Mouse (Mus musculus): Measurements from ENCODE around the gene Ptma. TPM values are rescaled to one million over a fixed set of nuclear protein-coding genes. Genes with fewer than 3 reads are reported as not detected.

Gene Ptma
- polyA plus RNA-seq, 1 experiment from 2014 or later, result 2,677 TPM

DNA sequence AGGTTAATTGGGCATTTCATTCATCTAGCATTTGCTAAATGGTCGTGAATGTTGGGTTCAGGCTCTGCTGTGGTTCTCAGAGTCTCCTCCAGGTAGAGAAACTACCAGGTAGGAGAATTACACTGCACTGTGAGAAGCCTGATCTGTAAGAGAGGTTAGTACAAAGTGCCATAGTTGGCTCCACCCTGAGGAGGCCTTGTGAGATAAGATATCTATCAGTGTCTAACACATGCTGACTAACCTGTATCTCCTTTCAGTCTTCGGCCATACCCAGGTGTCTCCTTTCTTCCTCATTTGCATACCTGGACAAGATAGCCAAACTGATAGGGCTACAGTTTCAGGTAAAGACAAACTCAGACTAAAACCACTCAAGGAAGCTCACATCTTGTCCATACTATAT lies 36.1 kb downstream of the Ptma start:
- ATAC-seq (ENCODE audit: insufficient number of reproducible peaks, insufficient read depth, low FRiP score, low read depth), result no peak
- H3K27ac ChIP-seq (ENCODE audit: low read length), result no peak overlapping the region
- H3K4me1 ChIP-seq (ENCODE audit: control insufficient read depth, insufficient read depth, low read length), result no peaks in the 10 kb centered on the region
- H3K27me3 ChIP-seq (ENCODE audit: control insufficient read depth, insufficient read depth, low read length), result no peaks in the 10 kb centered on the region
- H3K9me3 ChIP-seq (ENCODE audit: control insufficient read depth, low read depth, low read length), result no peaks in the 10 kb centered on the region
- WGBS, result 82% methylated on average over 2 of the region's 2 CpGs
- no peak overlapping the region for H3K4me3 ChIP-seq (ENCODE audit: low read depth, low read length)
- H3K4me2 ChIP-seq (replicated peaks; ENCODE audit: low read depth, low read length), result no peak overlapping the region
- no peak overlapping the region for H3K9ac ChIP-seq (replicated peaks; ENCODE audit: low read depth, low read length)
- peaks cover 3% of the 10 kb centered on the region; the same call in 1 of the 2 replicates for H3K36me3 ChIP-seq (ENCODE audit: control insufficient read depth, insufficient read depth, low read length)

DNA sequence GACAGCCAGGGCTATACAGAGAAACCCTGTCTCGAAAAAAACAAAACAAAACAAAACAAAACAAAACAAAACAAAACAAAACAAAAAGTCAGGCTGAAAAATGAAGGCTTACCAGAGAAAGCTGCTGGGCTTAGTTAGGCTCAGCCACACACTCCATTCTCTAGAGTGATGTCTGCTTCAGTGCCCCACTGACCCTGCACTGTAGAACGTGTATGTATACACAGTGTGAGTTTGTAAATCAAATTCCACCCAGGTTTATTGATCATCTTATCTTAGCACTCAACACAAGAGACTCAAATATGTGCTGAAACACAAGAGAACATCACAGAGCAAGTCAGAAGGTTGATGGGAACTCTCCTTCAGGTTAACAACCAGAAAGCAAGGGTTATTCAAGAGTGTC lies 41.9 kb downstream of the Ptma start:
- Histone ChIP-seq H3K9me3 (ENCODE audit: control insufficient read depth, low read depth, low read length) (no peaks in the 10 kb centered on the region), H3K4me2 (replicated peaks; ENCODE audit: low read depth, low read length) (no peak overlapping the region), H3K4me3 (ENCODE audit: low read depth, low read length) (no peak overlapping the region), H3K27me3 (ENCODE audit: control insufficient read depth, insufficient read depth, low read length) (no peaks in the 10 kb centered on the region), H3K4me1 (ENCODE audit: control insufficient read depth, insufficient read depth, low read length) (no peaks in the 10 kb centered on the region), H3K36me3 (ENCODE audit: control insufficient read depth, insufficient read depth, low read length) (no peaks in the 10 kb centered on the region), H3K9ac (replicated peaks; ENCODE audit: low read depth, low read length) (no peak overlapping the region), H3K27ac (ENCODE audit: low read length) (no peak overlapping the region)
- ATAC-seq (ENCODE audit: insufficient number of reproducible peaks, insufficient read depth, low FRiP score, low read depth), result no peak
- 67% methylated on average over 2 of the region's 2 CpGs for WGBS

DNA sequence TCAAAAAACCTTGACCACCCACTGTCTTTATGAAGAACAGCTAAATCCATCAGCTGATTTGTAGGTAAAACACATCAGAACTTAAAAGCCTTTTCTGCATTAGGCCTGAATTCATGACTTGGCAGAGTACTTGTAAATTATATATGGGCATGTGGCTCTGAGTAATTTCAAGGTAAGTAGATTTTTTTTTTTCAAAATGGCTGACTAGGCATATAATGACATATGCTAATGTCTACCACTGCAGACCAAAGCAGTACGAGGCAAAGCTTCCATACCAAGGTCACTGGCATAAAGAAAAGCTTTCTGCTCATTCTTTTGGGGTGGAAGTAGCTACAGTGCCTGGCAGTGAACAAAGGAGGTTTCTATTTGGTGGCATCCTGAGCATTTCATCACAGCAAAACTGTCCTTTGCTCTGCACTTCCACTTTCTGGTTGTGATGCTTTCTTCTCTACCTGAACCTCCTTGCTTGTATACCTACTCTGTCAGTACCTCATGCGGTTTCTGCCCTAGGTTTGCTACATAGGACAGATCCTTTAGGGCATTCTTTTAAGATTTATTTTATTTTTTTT lies 42.9 kb downstream of the Ptma start:
- Histone ChIP-seq H3K27ac (ENCODE audit: low read length) (no peak overlapping the region), H3K4me2 (replicated peaks; ENCODE audit: low read depth, low read length) (no peak overlapping the region), H3K4me3 (ENCODE audit: low read depth, low read length) (no peak overlapping the region), H3K4me1 (ENCODE audit: control insufficient read depth, insufficient read depth, low read length) (no peaks in the 10 kb centered on the region), H3K36me3 (ENCODE audit: control insufficient read depth, insufficient read depth, low read length) (no peaks in the 10 kb centered on the region), H3K27me3 (ENCODE audit: control insufficient read depth, insufficient read depth, low read length) (no peaks in the 10 kb centered on the region), H3K9me3 (ENCODE audit: control insufficient read depth, low read depth, low read length) (no peaks in the 10 kb centered on the region), H3K9ac (replicated peaks; ENCODE audit: low read depth, low read length) (no peak overlapping the region)
- ATAC-seq (ENCODE audit: insufficient number of reproducible peaks, insufficient read depth, low FRiP score, low read depth), result no peak
- WGBS, result 88% methylated on average over 2 of the region's 2 CpGs

DNA sequence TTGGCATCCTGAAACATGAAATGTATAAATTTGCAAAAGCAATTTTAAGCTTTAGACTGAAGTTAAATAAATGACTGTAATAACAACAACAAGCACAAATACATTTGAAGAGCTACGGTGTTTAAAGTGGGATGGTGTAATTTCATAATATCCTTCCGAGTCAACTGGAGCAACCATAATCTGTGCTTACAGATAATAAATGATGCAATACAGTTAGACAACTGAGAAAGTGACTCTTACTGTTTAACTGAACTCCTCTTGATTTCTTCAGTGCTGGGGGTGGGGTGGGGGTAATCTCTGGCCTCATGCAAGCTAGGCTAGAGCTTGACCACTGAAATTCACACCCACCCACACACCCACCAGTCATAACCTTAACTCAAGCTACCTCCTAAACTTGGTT lies 44.9 kb downstream of the Ptma start:
- Histone ChIP-seq H3K4me3 (ENCODE audit: low read depth, low read length) (no peak overlapping the region), H3K36me3 (ENCODE audit: control insufficient read depth, insufficient read depth, low read length) (no peaks in the 10 kb centered on the region), H3K4me1 (ENCODE audit: control insufficient read depth, insufficient read depth, low read length) (no peaks in the 10 kb centered on the region), H3K9ac (replicated peaks; ENCODE audit: low read depth, low read length) (no peak overlapping the region), H3K27ac (ENCODE audit: low read length) (no peak overlapping the region), H3K27me3 (ENCODE audit: control insufficient read depth, insufficient read depth, low read length) (no peaks in the 10 kb centered on the region), H3K9me3 (ENCODE audit: control insufficient read depth, low read depth, low read length) (no peaks in the 10 kb centered on the region), H3K4me2 (replicated peaks; ENCODE audit: low read depth, low read length) (no peak overlapping the region)
- no peak for ATAC-seq (ENCODE audit: insufficient number of reproducible peaks, insufficient read depth, low FRiP score, low read depth)
- WGBS, result 83% methylated on average over 2 of the region's 2 CpGs

DNA sequence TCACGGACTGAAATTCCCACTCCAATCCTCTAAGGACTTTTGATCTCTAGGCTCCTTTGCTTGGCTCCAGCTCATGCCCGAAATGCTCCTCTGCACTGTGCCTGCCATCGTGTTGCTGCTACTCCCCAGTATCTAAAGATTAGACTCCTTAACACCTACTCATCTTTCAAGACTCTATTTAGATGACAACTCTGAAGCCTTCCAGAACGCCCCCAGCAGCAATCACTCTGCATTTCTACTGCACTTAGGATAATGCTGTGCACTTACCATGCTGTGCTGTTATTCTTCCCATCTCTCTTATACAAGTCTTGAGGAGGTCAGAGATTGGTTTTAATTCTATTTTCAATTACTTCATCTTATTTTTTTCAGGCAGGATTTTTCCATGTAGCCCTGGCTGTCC lies 45.4 kb downstream of the Ptma start:
- Histone ChIP-seq H3K36me3 (ENCODE audit: control insufficient read depth, insufficient read depth, low read length) (no peaks in the 10 kb centered on the region), H3K4me2 (replicated peaks; ENCODE audit: low read depth, low read length) (no peak overlapping the region), H3K4me1 (ENCODE audit: control insufficient read depth, insufficient read depth, low read length) (no peaks in the 10 kb centered on the region), H3K9ac (replicated peaks; ENCODE audit: low read depth, low read length) (no peak overlapping the region), H3K4me3 (ENCODE audit: low read depth, low read length) (no peak overlapping the region), H3K27ac (ENCODE audit: low read length) (no peak overlapping the region), H3K9me3 (ENCODE audit: control insufficient read depth, low read depth, low read length) (no peaks in the 10 kb centered on the region), H3K27me3 (ENCODE audit: control insufficient read depth, insufficient read depth, low read length) (no peaks in the 10 kb centered on the region)
- no peak for ATAC-seq (ENCODE audit: insufficient number of reproducible peaks, insufficient read depth, low FRiP score, low read depth)
- WGBS, result 74% methylated on average over 4 of the region's 4 CpGs

Other genes with a start within 250 kb of the Ptma start
- gene B3gnt7, start 223.9 kb upstream of the Ptma start, polyA plus RNA-seq (2014; fragmentation: Nextera tagmentation; extraction: Ambion mirVana), result 6.7 and 7.3 TPM in 2 replicates
- 335 and 360 TPM in 2 replicates for gene Ncl, start 167.3 kb upstream of the Ptma start, polyA plus RNA-seq (2014; fragmentation: Nextera tagmentation; extraction: Ambion mirVana)
- not detected in 2 replicates for gene Nmur1, start 100.5 kb upstream of the Ptma start, polyA plus RNA-seq (2014; fragmentation: Nextera tagmentation; extraction: Ambion mirVana)
- gene Tex44, start 100.4 kb upstream of the Ptma start, polyA plus RNA-seq (2014; fragmentation: Nextera tagmentation; extraction: Ambion mirVana), result not detected in 2 replicates
- 48.4 and 56.6 TPM in 2 replicates for gene Pde6d, start 55.9 kb downstream of the Ptma start, polyA plus RNA-seq (2014; fragmentation: Nextera tagmentation; extraction: Ambion mirVana)
- gene Cops7b, start 56.2 kb downstream of the Ptma start, polyA plus RNA-seq (2014; fragmentation: Nextera tagmentation; extraction: Ambion mirVana), result 38.2 and 38.9 TPM in 2 replicates
- 1.2 and 3.0 TPM in 2 replicates for gene Nppc, start 143.8 kb downstream of the Ptma start, polyA plus RNA-seq (2014; fragmentation: Nextera tagmentation; extraction: Ambion mirVana)
- 25.8 and 26.4 TPM in 2 replicates for gene Dis3l2, start 177.1 kb downstream of the Ptma start, polyA plus RNA-seq (2014; fragmentation: Nextera tagmentation; extraction: Ambion mirVana)

All from stomach, embryonic 14.5 days (tissue).